Mouse (Mus musculus) layer of hippocampus, adult 2 months (tissue): ENCODE data around the gene Ggcx. TPM values are rescaled to one million over a fixed set of nuclear protein-coding genes. Genes with fewer than 3 reads are reported as not detected.
"Not testable (repeated sequence)": the region's sequence is repeated elsewhere in the genome, so short reads cannot be mapped to it uniquely, and the experiment has no call there.

ENCODE experiments used
- DNase-seq, 2 experiments: peaks; one replicate each; pipeline ENCODE4 v3.0.0; 2022; ENCODE audit warnings: low spot score in 2 of 2
- H3K27ac ChIP-seq: fragments of 200-600 bp; 2 replicates; pipeline ENCODE4 v1.8.1; 2022
- H3K4me3 ChIP-seq: fragments of 200-600 bp; 2 replicates; pipeline ENCODE4 v1.8.1; 2022; ENCODE audit warnings: mild to moderate bottlenecking
- CTCF ChIP-seq: fragments of 200-600 bp; conservative IDR thresholded peaks from 2 replicates; pipeline ENCODE4 v1.8.1; 2022; ENCODE audit warnings: antibody characterized with exemption, mild to moderate bottlenecking, moderate library complexity
- total RNA-seq, 2 experiments: library from RNA; stranded (reverse); gene quantifications; 2 replicates each; pipeline ENCODE4 v1.2.3; 2021

Ggcx gene
- total RNA-seq, 2 experiments from 2014 or later = 24.2 to 30.3 TPM

GRCm38 (mm10) chr6:72440186-72440990 lies 26.3 kb downstream of the Ggcx start:
- H3K27ac ChIP-seq = peak overlapping the region; percentile 100
- peak overlapping the region; percentile 100 for H3K4me3 ChIP-seq
- DNase-seq = peak; percentile 25 to 27
- TF ChIP-seq CTCF = no peak

- DNase-seq = no peak
- TF ChIP-seq CTCF = no peak
- no peak overlapping the region for H3K4me3 ChIP-seq
- H3K27ac ChIP-seq = no peak overlapping the region
Measured at GRCm38 (mm10) chr6:72442921-72443604, 29.0 kb downstream of the Ggcx start.

- H3K27ac ChIP-seq = no peak overlapping the region
- TF ChIP-seq CTCF = no peak
- H3K4me3 ChIP-seq = no peak overlapping the region
- no peak for DNase-seq
Measured at GRCm38 (mm10) chr6:72445011-72445410, 30.9 kb downstream of the Ggcx start.

- DNase-seq = no peak
- H3K27ac ChIP-seq = no peak overlapping the region
- no peak for TF ChIP-seq CTCF
- H3K4me3 ChIP-seq = no peak overlapping the region
Measured at GRCm38 (mm10) chr6:72447487-72447886, 33.4 kb downstream of the Ggcx start.

- not testable (repeated sequence) for DNase-seq, H3K27ac ChIP-seq, H3K4me3 ChIP-seq
Measured at GRCm38 (mm10) chr6:72451778-72452177, 37.7 kb downstream of the Ggcx start.

GRCm38 (mm10) chr6:72452329-72452728 lies 38.2 kb downstream of the Ggcx start:
- Histone ChIP-seq H3K4me3 (no peak overlapping the region), H3K27ac (no peak overlapping the region)
- no peak for DNase-seq
- no peak for TF ChIP-seq CTCF

GRCm38 (mm10) chr6:72453578-72453977 lies 39.5 kb downstream of the Ggcx start:
- Histone ChIP-seq H3K4me3 (no peak overlapping the region), H3K27ac (no peak overlapping the region)
- TF ChIP-seq CTCF = no peak
- no peak for DNase-seq

GRCm38 (mm10) chr6:72454072-72454746 lies 40.1 kb downstream of the Ggcx start:
- Histone ChIP-seq H3K4me3 (no peak overlapping the region), H3K27ac (peak overlapping the region; percentile 60)
- TF ChIP-seq CTCF = no peak
- no peak for DNase-seq

GRCm38 (mm10) chr6:72454833-72455373 lies 40.8 kb downstream of the Ggcx start:
- peak; percentile 39 to 43 for DNase-seq
- H3K27ac ChIP-seq = peak overlapping the region; percentile 70
- no peak overlapping the region for H3K4me3 ChIP-seq
- TF ChIP-seq CTCF = no peak

GRCm38 (mm10) chr6:72456567-72456966 lies 42.5 kb downstream of the Ggcx start:
- no peak for DNase-seq
- no peak overlapping the region for H3K4me3 ChIP-seq
- no peak for TF ChIP-seq CTCF
- no peak overlapping the region for H3K27ac ChIP-seq

- H3K27ac ChIP-seq = no peak overlapping the region
- no peak for TF ChIP-seq CTCF
- H3K4me3 ChIP-seq = no peak overlapping the region
- no peak for DNase-seq
Measured at GRCm38 (mm10) chr6:72458418-72458817, 44.3 kb downstream of the Ggcx start.

- TF ChIP-seq CTCF = no peak
- DNase-seq = no peak
- H3K27ac ChIP-seq = no peak overlapping the region
- no peak overlapping the region for H3K4me3 ChIP-seq
Measured at GRCm38 (mm10) chr6:72458921-72459320, 44.8 kb downstream of the Ggcx start.
